Mouse (Mus musculus) lung, embryonic 15.5 days (tissue): ENCODE data around the gene Ttc39b. TPM values are rescaled to one million over a fixed set of nuclear protein-coding genes. Genes with fewer than 3 reads are reported as not detected.

Source experiments
- ATAC-seq: fragments of 200-750 bp; cut with Nextera tagmentation; 2 replicates; pipeline ENCODE4 v1.8.0; 2017; ENCODE audit warnings: moderate number of reproducible peaks, borderline replicate concordance; ENCODE audit not compliant: low FRiP score, low TSS enrichment; ENCODE audit errors: extremely low read depth
- H3K27ac ChIP-seq: fragments of 300-500 bp; sonication (generic); 2 replicates; pipeline ENCODE4 v1.5.1; 2015; ENCODE audit warnings: moderate library complexity, mild to moderate bottlenecking, inconsistent platforms
- H3K27me3 ChIP-seq: fragments of 300-500 bp; sonication (generic); 2 replicates; pipeline ENCODE4 v1.6.1; 2015; ENCODE audit warnings: inconsistent platforms
- H3K36me3 ChIP-seq: fragments of 300-500 bp; sonication (generic); 2 replicates; pipeline ENCODE4 v1.6.1; 2015; ENCODE audit warnings: inconsistent platforms
- H3K4me1 ChIP-seq: fragments of 300-500 bp; sonication (generic); 2 replicates; pipeline ENCODE4 v1.6.1; 2015; ENCODE audit warnings: inconsistent platforms
- H3K4me2 ChIP-seq: fragments of 300-500 bp; sonication (generic); 2 replicates; pipeline ENCODE4 v1.6.1; 2015; ENCODE audit warnings: inconsistent platforms, mild to moderate bottlenecking, moderate library complexity
- H3K4me3 ChIP-seq: fragments of 300-500 bp; sonication (generic); 2 replicates; pipeline ENCODE4 v1.5.1; 2015; ENCODE audit warnings: mild to moderate bottlenecking, inconsistent platforms
- H3K9ac ChIP-seq: fragments of 300-500 bp; sonication (generic); 2 replicates; pipeline ENCODE4 v1.6.1; 2015; ENCODE audit warnings: inconsistent platforms
- H3K9me3 ChIP-seq: fragments of 300-500 bp; sonication (generic); 2 replicates; pipeline ENCODE4 v1.6.1; 2016; ENCODE audit warnings: inconsistent platforms
- WGBS: fragments of 180-500 bp; shearing (Covaris S2); methylation state at CpG from one replicate; pipeline ENCODE4 v1.1.7; 2015; 5-methylcytosine and 5-hydroxymethylcytosine counted together
- polyA plus RNA-seq: library from polyadenylated mRNA; unstranded; fragments of >200 nt; fragmentation: Nextera tagmentation; extraction: Ambion mirVana; gene quantifications from 2 replicates; pipeline ENCODE4 v1.2.1, GENCODE M21; 2015

Ttc39b gene
- polyA plus RNA-seq, 1 experiment from 2014 or later = 3.9 TPM

DNA sequence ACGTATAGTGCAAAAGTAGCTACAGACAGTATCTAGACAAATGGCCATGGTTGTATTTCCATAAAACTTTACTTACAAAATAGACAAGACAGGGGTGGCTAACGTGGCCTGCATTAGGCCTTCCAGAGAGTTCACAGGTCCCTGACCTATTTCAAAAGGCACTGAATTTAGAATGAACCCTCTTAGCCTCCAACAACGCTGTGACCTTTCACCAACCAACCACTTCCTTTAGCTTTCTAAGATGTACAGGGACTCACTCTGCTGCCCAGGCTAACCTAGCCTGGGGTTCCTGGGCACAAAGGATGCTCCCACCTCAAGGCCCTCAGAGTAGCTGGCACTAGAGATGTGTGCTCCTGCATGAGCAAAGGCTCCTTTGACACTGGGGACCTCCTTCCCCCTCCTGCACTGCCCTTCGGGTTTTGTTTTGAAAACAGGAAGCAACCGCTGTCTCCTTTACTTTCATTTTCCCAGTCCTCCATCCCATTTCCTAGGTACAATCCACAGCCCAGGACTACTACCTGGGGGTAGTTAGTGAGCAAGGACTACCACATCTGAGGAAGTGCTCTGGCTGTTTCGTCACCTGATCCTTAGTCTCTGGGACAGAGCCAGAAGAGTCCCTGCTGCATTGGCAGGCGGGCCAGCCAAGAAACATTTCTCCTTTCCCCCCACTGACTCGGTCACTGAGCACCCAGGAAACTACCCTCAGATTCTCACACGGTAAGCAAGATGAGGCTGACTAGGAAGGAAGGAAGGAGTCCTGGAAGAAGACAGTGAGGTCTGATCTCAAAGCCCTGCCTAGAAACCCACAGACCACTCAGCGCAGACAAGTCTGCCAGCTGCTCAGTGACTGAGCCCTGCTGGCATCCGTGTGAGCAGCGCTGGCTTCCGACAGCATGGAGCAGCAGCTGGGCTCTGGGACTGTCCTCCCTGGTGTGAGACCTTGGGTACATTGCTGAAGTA lies 8.9 kb downstream of the Ttc39b start:
- peak; percentile 52; the same call in 1 of the 2 replicates for ATAC-seq
- Histone ChIP-seq H3K9ac (no peak overlapping the region), H3K4me2 (peak overlapping the region; percentile 38)

DNA sequence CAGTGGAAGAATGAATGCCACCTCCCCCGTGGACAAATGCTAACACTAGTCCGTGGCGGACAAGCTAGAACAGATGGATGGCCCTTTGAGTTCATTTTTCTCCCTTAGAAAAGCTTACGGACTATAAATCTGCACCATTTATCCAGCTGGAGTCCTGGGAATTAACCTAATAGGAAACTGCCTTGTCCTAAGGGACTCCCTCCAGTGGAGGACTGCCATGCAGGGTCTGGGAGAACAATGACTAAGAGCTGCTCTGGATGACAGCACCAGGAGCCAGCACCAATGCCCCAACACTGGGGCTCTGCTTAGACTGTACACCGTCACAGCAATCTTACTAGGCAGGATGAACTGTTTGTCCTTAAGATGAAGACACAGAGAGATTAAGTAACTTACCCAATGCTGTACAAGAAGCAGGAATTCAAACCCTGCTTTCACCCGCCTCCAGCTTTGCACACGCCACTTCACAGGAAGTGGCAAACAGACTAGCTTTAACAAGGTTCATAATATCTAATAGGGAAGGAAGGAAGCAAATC lies 9.7 kb downstream of the Ttc39b start:
- Histone ChIP-seq H3K9me3 (no peaks in the 10 kb centered on the region), H3K4me2 (no peak overlapping the region), H3K9ac (no peak overlapping the region), H3K36me3 (no peaks in the 10 kb centered on the region), H3K4me1 (peaks cover 21% of the 10 kb centered on the region), H3K4me3 (no peak overlapping the region), H3K27me3 (no peaks in the 10 kb centered on the region), H3K27ac (no peak overlapping the region)
- WGBS = 67% methylated on average over 7 of the region's 7 CpGs
- no peak for ATAC-seq

More for the DNA sequence above, 8.9 kb downstream of the Ttc39b start:
- Histone ChIP-seq H3K27ac (peak overlapping the region; percentile 9; the same call in 1 of the 2 replicates), H3K4me3 (no peak overlapping the region), H3K9me3 (no peaks in the 10 kb centered on the region), H3K27me3 (no peaks in the 10 kb centered on the region), H3K36me3 (no peaks in the 10 kb centered on the region), H3K4me1 (peaks cover 18% of the 10 kb centered on the region)
- 38% methylated on average over 13 of the region's 13 CpGs for WGBS

DNA sequence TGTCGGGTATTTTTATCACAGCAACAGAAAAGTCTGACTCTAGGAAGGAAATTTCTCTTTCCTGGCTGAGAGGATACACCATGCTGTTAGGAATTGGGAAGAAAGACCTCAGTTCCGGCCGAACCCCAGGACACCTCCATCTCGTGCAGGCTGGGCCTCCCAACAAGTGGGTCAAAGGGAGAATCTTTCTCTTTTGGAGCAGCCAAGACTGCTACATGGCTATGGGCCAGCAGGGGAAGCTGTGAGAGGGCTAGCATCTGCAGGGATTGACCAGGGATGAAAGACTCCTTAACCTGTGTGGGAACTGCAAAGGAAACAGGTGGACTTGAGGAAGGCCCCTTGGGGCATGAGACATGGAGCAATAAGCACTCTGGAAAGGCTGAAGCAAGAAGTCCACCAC lies 11.7 kb downstream of the Ttc39b start:
- 75% methylated on average over 4 of the region's 4 CpGs for WGBS
- H3K36me3 ChIP-seq = no peaks in the 10 kb centered on the region
- H3K27ac ChIP-seq = no peak overlapping the region
- no peaks in the 10 kb centered on the region for H3K27me3 ChIP-seq
- H3K4me3 ChIP-seq = no peak overlapping the region
- no peak for ATAC-seq
- peaks cover 40% of the 10 kb centered on the region for H3K4me1 ChIP-seq
- H3K9ac ChIP-seq = no peak overlapping the region
- H3K4me2 ChIP-seq = no peak overlapping the region
- H3K9me3 ChIP-seq = no peaks in the 10 kb centered on the region

DNA sequence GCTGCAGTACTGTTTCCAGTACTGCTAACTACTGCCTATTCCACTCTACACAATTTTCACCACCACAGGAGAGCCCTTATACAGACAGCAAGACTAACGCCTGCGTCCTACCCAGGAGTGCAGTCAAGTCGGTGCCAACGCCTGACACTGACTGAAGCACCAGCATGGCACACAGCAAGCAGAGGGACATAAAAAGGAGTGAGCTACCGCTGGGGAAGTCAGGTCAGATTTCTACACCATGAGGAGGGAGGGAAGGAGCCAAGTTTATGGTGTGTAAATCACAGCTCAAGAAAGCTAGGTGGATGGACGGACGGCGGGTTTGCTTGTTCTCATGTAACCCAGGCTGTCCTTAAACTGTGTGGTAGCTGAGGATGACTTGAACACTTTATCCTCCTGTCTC lies 12.6 kb downstream of the Ttc39b start:
- Histone ChIP-seq H3K27me3 (no peaks in the 10 kb centered on the region), H3K9ac (no peak overlapping the region), H3K36me3 (no peaks in the 10 kb centered on the region), H3K4me3 (no peak overlapping the region), H3K4me1 (peaks cover 47% of the 10 kb centered on the region), H3K27ac (no peak overlapping the region), H3K9me3 (no peaks in the 10 kb centered on the region), H3K4me2 (no peak overlapping the region)
- ATAC-seq = no peak
- WGBS = 81% methylated on average over 8 of the region's 8 CpGs

DNA sequence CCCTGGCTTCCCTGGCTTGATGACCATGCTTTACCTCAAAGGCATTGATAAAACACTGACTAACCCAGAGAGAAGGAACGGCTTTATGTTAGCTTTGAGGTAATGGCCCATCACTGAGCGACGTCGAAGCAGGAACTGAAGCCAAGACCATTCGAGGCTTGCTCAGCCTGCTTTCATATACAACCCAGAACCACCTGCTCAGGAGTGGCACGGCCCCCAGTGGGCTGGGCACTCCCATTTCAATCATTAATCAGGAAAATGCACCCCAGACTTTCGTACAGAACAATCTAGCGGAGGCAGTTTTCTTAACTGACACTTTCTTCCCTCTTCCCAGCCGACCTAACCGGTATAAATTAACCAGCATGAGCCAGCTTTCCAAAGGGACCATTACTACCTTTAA lies 13.1 kb downstream of the Ttc39b start:
- Histone ChIP-seq H3K4me1 (peaks cover 52% of the 10 kb centered on the region), H3K27ac (no peak overlapping the region), H3K4me2 (no peak overlapping the region), H3K9ac (no peak overlapping the region), H3K36me3 (no peaks in the 10 kb centered on the region), H3K9me3 (no peaks in the 10 kb centered on the region), H3K27me3 (no peaks in the 10 kb centered on the region), H3K4me3 (no peak overlapping the region)
- 73% methylated on average over 10 of the region's 10 CpGs for WGBS
- ATAC-seq = no peak

DNA sequence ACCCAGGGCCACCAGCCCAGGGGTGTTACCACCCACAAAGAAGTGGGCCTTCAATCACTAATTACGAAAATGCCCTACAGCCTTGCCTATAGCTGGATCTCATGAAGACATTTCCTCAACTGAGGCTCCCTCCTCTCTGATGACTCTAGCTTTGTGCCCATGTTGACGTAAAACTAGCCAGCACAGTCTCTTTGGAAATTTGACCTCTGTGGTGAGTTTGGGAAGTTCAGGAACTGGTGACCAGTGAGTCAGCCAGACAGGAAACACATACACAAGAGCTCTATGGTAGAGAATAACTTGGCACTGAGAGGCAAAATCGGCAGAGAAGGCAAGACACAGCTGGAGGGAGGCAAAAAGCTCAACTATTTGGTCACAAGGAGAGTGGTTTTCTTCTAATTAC lies 15.1 kb downstream of the Ttc39b start:
- no peak overlapping the region for H3K9ac ChIP-seq
- no peaks in the 10 kb centered on the region for H3K36me3 ChIP-seq
- peaks cover 41% of the 10 kb centered on the region for H3K4me1 ChIP-seq
- no peaks in the 10 kb centered on the region for H3K27me3 ChIP-seq
- WGBS = 65% methylated on average over 3 of the region's 3 CpGs
- no peak overlapping the region for H3K4me2 ChIP-seq
- no peaks in the 10 kb centered on the region for H3K9me3 ChIP-seq
- ATAC-seq = no peak
- H3K4me3 ChIP-seq = no peak overlapping the region
- H3K27ac ChIP-seq = peak overlapping the region; percentile 79

DNA sequence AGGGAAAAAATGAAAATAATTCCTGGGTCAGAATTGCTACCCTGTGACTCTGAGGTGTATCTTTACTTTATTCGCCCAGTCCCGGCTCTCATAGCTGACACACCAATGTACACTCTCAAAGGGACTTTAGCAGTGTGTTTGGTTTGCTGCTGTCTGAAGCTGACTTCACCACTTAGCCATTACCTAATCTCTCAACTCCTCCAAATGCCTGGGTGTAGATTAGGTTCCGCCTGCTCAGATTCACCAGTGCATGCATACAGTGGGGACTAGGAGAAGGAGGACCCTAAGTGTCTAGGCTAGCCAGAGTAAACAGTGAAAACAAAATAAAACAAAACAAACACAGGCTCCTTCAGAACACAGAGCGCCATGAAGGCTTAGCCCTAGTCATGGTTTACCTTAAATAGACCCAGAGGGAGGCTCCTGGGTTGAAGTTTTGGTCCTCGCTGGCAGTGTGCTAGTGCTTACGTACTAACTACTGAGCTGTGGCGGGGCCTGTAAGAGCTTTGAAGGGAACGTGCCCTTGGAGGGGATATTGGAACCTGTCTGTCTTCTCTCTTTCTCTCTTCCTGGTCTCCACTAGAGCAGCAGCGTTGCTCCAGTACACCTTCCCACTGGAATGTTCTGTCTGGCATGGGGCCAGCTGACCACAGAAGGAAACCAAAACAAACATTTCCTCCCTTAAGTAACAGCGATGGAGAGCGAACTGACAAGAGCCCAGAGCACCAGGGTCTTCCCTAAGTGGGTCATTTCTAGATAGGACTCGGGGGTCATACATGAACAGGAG lies 16.2 kb downstream of the Ttc39b start:
- Histone ChIP-seq H3K4me1 (peaks cover 44% of the 10 kb centered on the region), H3K4me2 (peak overlapping the region; percentile 5; the same call in 1 of the 2 replicates), H3K9me3 (no peaks in the 10 kb centered on the region), H3K27me3 (no peaks in the 10 kb centered on the region), H3K27ac (peak overlapping the region; percentile 79), H3K9ac (no peak overlapping the region), H3K36me3 (no peaks in the 10 kb centered on the region), H3K4me3 (no peak overlapping the region)
- ATAC-seq = peak; percentile 65
- WGBS = 39% methylated on average over 12 of the region's 12 CpGs

DNA sequence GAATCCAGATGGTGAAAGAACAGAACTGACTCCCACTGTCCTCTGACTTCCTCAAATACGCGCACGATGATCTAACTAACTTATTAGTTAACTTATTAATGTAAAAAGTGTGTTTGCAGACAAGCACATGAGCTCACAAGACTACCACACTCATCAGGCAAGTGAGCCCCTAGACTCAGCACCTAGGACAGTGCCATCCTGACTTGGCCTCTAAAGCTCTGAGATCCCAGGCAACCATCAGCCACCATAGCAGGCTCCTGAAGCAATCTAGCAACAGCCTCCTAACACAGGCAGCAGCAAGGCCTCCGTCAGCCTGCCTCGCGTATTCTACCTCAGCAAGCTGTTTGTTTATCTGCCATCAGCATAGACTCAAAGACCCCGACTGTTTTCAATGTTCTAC lies 17.2 kb downstream of the Ttc39b start:
- Histone ChIP-seq H3K4me3 (no peak overlapping the region), H3K4me1 (peaks cover 44% of the 10 kb centered on the region), H3K4me2 (no peak overlapping the region), H3K9ac (no peak overlapping the region), H3K27me3 (no peaks in the 10 kb centered on the region), H3K36me3 (no peaks in the 10 kb centered on the region), H3K9me3 (no peaks in the 10 kb centered on the region), H3K27ac (no peak overlapping the region)
- ATAC-seq = no peak
- WGBS = 63% methylated on average over 7 of the region's 7 CpGs

DNA sequence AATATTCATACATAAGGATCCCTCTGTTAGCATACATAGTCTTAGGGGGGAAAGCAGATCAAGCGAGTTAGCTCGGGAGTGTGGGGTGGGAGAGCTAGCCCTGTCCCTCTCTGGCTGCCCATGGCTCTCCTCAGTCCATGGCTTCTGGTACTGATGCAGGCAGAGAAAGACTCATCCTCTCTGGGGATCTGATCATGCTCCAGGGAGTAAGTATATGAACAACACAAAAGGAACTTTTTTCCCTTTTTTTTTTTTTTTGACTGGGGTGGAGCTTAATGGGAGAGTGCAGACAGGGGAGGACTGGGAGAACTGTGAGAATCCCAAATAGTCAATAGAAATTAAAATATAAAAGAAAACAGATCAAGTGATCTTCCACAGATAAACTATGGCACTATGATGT lies 19.0 kb downstream of the Ttc39b start:
- H3K9me3 ChIP-seq = no peaks in the 10 kb centered on the region
- H3K4me2 ChIP-seq = no peak overlapping the region
- no peak for ATAC-seq
- H3K9ac ChIP-seq = no peak overlapping the region
- H3K27ac ChIP-seq = no peak overlapping the region
- H3K36me3 ChIP-seq = no peaks in the 10 kb centered on the region
- H3K4me1 ChIP-seq = peaks cover 44% of the 10 kb centered on the region
- 68% methylated on average over 2 of the region's 2 CpGs for WGBS
- no peaks in the 10 kb centered on the region for H3K27me3 ChIP-seq
- H3K4me3 ChIP-seq = no peak overlapping the region

DNA sequence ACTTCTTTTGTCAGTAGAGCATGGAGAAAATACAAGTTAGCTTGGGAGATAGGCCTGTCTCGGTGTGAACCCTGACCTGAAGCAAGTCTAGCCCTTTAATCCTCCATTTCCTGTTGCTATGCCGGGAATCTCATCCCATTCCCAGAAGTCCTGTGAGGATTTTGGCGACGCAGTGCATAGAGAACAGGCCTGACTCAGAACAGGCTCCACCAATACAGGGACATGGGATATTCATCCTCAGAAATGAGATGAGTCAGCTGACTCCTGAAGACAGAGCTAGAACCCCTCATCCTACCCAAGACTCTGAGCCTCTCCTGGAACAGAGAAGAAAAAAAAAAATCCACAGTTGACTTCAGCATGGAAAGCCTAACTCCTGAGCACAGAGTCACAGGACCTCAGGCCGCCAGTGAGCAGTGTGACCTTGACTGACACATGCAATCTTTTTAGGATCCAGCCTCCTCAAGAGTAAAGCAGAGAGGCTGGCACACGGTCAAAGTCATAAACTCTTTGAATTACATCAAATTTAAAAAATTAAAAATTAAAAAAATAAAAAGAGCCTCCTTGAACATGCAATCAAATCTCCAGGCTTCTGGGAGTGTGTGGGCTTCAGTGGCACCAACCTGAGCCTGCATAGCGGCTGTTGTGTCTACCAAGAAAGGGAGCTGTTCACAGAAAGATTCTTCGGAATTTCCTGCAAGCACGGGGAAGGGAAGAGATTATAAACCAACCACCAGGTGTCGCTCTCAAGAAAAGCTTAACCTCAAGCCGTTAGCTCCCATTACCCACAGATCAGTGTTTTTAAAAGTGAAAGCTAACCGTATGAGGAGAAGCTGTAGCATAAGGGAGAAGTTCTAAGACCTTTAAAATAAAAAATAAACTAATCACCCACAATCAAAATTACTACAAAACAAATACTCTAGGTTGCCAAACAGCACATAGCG lies 20.9 kb downstream of the Ttc39b start:
- H3K4me3 ChIP-seq = no peak overlapping the region
- no peak for ATAC-seq

DNA sequence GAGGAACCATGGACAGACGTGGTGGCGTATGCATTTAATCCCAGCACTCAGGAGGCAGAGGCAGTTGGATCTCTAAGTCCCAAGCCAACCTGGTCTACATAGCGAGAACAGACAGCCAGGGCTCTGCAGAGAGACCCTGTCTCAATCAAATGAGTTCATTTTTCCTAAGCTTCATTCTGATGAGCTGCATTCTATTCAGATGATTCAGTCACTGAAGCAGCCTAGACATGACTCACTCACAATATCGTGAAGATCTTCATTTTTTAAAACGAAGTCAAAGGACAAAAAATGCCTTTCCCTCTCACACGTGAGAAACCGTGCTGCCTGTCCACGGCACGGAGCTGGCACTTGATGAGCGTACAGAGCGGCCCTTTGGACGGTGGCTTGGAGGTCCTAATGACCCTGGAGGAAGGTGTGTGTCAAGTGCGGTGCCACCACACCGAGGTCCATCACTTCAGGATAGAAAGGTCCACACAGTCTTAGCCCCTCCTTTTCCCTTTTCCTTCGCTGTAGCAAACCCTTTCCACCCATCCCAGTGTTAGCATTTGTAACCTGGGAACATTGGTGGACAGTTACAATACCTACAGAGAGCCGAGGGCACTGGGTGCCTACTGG lies 21.8 kb downstream of the Ttc39b start:
- Histone ChIP-seq H3K27me3 (no peaks in the 10 kb centered on the region), H3K4me1 (peaks cover 22% of the 10 kb centered on the region), H3K36me3 (no peaks in the 10 kb centered on the region), H3K9me3 (no peaks in the 10 kb centered on the region), H3K27ac (no peak overlapping the region), H3K9ac (no peak overlapping the region), H3K4me2 (no peak overlapping the region), H3K4me3 (no peak overlapping the region)
- 87% methylated on average over 16 of the region's 16 CpGs for WGBS
- no peak for ATAC-seq

More for the DNA sequence above, 20.9 kb downstream of the Ttc39b start:
- Histone ChIP-seq H3K9ac (no peak overlapping the region), H3K4me2 (peak overlapping the region; percentile 40; the same call in 1 of the 2 replicates), H3K27ac (no peak overlapping the region), H3K36me3 (no peaks in the 10 kb centered on the region), H3K4me1 (peaks cover 30% of the 10 kb centered on the region), H3K9me3 (no peaks in the 10 kb centered on the region), H3K27me3 (no peaks in the 10 kb centered on the region)
- WGBS = 32% methylated on average over 13 of the region's 13 CpGs
